Mouse (Mus musculus): Measurements from ENCODE around the gene Gfm2. TPM values are rescaled to one million over a fixed set of nuclear protein-coding genes. Genes with fewer than 3 reads are reported as not detected.

Gfm2 gene
- polyA plus RNA-seq, 1 experiment from 2014 or later = 16.3 TPM

- Histone ChIP-seq H3K4me2 (ENCODE audit: low read depth, low read length) (no peak overlapping the region), H3K4me3 (ENCODE audit: low read depth, low read length) (no peak overlapping the region), H3K9me3 (replicated peaks; ENCODE audit: control insufficient read depth, low read length) (no peaks in the 10 kb centered on the region), H3K9ac (ENCODE audit: low read depth, low read length) (no peak overlapping the region), H3K27ac (ENCODE audit: low read length) (no peak overlapping the region), H3K4me1 (ENCODE audit: control insufficient read depth, low read depth, low read length) (peaks cover 10% of the 10 kb centered on the region), H3K27me3 (ENCODE audit: control insufficient read depth, insufficient read depth, low read depth, low read length) (no peaks in the 10 kb centered on the region), H3K36me3 (ENCODE audit: control insufficient read depth, insufficient read depth) (no peaks in the 10 kb centered on the region)
- no peak for ATAC-seq (ENCODE audit: low read depth)
- 42% methylated on average over 2 of the region's 2 CpGs for WGBS (ENCODE audit: insufficient replicate concordance)
These were observed 61.4 kb downstream of the Gfm2 start for GRCm38 (mm10) chr13:97199123-97199522.

- H3K36me3 ChIP-seq (ENCODE audit: control insufficient read depth, insufficient read depth) = no peaks in the 10 kb centered on the region
- H3K27me3 ChIP-seq (ENCODE audit: control insufficient read depth, insufficient read depth, low read depth, low read length) = no peaks in the 10 kb centered on the region
- no peaks in the 10 kb centered on the region for H3K9me3 ChIP-seq (replicated peaks; ENCODE audit: control insufficient read depth, low read length)
- peaks cover 21% of the 10 kb centered on the region for H3K4me1 ChIP-seq (ENCODE audit: control insufficient read depth, low read depth, low read length)
- no peak overlapping the region for H3K4me2 ChIP-seq (ENCODE audit: low read depth, low read length)
- no peak for ATAC-seq (ENCODE audit: low read depth)
- no peak overlapping the region for H3K9ac ChIP-seq (ENCODE audit: low read depth, low read length)
- WGBS (ENCODE audit: insufficient replicate concordance) = 58% methylated on average over 7 of the region's 7 CpGs
- H3K4me3 ChIP-seq (ENCODE audit: low read depth, low read length) = no peak overlapping the region
- H3K27ac ChIP-seq (ENCODE audit: low read length) = no peak overlapping the region
These were observed 63.3 kb downstream of the Gfm2 start for GRCm38 (mm10) chr13:97201076-97201475.

- H3K4me1 ChIP-seq (ENCODE audit: control insufficient read depth, low read depth, low read length) = peaks cover 21% of the 10 kb centered on the region
- H3K27me3 ChIP-seq (ENCODE audit: control insufficient read depth, insufficient read depth, low read depth, low read length) = no peaks in the 10 kb centered on the region
- H3K4me2 ChIP-seq (ENCODE audit: low read depth, low read length) = no peak overlapping the region
- no peak overlapping the region for H3K4me3 ChIP-seq (ENCODE audit: low read depth, low read length)
- no peaks in the 10 kb centered on the region for H3K9me3 ChIP-seq (replicated peaks; ENCODE audit: control insufficient read depth, low read length)
- no peaks in the 10 kb centered on the region for H3K36me3 ChIP-seq (ENCODE audit: control insufficient read depth, insufficient read depth)
- no peak overlapping the region for H3K9ac ChIP-seq (ENCODE audit: low read depth, low read length)
- H3K27ac ChIP-seq (ENCODE audit: low read length) = no peak overlapping the region
- WGBS (ENCODE audit: insufficient replicate concordance) = 58% methylated on average over 4 of the region's 4 CpGs
- no peak for ATAC-seq (ENCODE audit: low read depth)
These were observed 64.2 kb downstream of the Gfm2 start for GRCm38 (mm10) chr13:97201896-97202295.

GRCm38 (mm10) chr13:97205052-97205701 lies 67.4 kb downstream of the Gfm2 start:
- no peak overlapping the region; the same call in 1 of the 2 replicates for H3K9ac ChIP-seq (ENCODE audit: low read depth, low read length)
- WGBS (ENCODE audit: insufficient replicate concordance) = 5% methylated on average over 18 of the region's 18 CpGs
- H3K4me1 ChIP-seq (ENCODE audit: control insufficient read depth, low read depth, low read length) = peaks cover 10% of the 10 kb centered on the region

GRCm38 (mm10) chr13:97206046-97206445 lies 68.3 kb downstream of the Gfm2 start:
- Histone ChIP-seq H3K9ac (ENCODE audit: low read depth, low read length) (no peak overlapping the region; the same call in 1 of the 2 replicates), H3K4me2 (ENCODE audit: low read depth, low read length) (no peak overlapping the region), H3K4me1 (ENCODE audit: control insufficient read depth, low read depth, low read length) (peaks cover 10% of the 10 kb centered on the region), H3K36me3 (ENCODE audit: control insufficient read depth, insufficient read depth) (no peaks in the 10 kb centered on the region), H3K27me3 (ENCODE audit: control insufficient read depth, insufficient read depth, low read depth, low read length) (no peaks in the 10 kb centered on the region), H3K27ac (ENCODE audit: low read length) (peak overlapping the region; percentile 2; the same call in 1 of the 2 replicates), H3K9me3 (replicated peaks; ENCODE audit: control insufficient read depth, low read length) (no peaks in the 10 kb centered on the region), H3K4me3 (ENCODE audit: low read depth, low read length) (no peak overlapping the region)
- 71% methylated on average over 2 of the region's 2 CpGs for WGBS (ENCODE audit: insufficient replicate concordance)
- ATAC-seq (ENCODE audit: low read depth) = no peak

More at GRCm38 (mm10) chr13:97205052-97205701, 67.4 kb downstream of the Gfm2 start:
- peak overlapping the region; percentile 71 for H3K27ac ChIP-seq (ENCODE audit: low read length)
- peak; percentile 88 for ATAC-seq (ENCODE audit: low read depth)
- no peaks in the 10 kb centered on the region for H3K27me3 ChIP-seq (ENCODE audit: control insufficient read depth, insufficient read depth, low read depth, low read length)
- H3K4me2 ChIP-seq (ENCODE audit: low read depth, low read length) = peak overlapping the region; percentile 52
- no peaks in the 10 kb centered on the region for H3K9me3 ChIP-seq (replicated peaks; ENCODE audit: control insufficient read depth, low read length)
- H3K36me3 ChIP-seq (ENCODE audit: control insufficient read depth, insufficient read depth) = no peaks in the 10 kb centered on the region
- H3K4me3 ChIP-seq (ENCODE audit: low read depth, low read length) = peak overlapping the region; percentile 41

- Histone ChIP-seq H3K4me3 (ENCODE audit: low read depth, low read length) (no peak overlapping the region), H3K27me3 (ENCODE audit: control insufficient read depth, insufficient read depth, low read depth, low read length) (no peaks in the 10 kb centered on the region), H3K4me2 (ENCODE audit: low read depth, low read length) (no peak overlapping the region), H3K9me3 (replicated peaks; ENCODE audit: control insufficient read depth, low read length) (no peaks in the 10 kb centered on the region), H3K27ac (ENCODE audit: low read length) (no peak overlapping the region), H3K9ac (ENCODE audit: low read depth, low read length) (no peak overlapping the region), H3K36me3 (ENCODE audit: control insufficient read depth, insufficient read depth) (no peaks in the 10 kb centered on the region), H3K4me1 (ENCODE audit: control insufficient read depth, low read depth, low read length) (peaks cover 10% of the 10 kb centered on the region)
- ATAC-seq (ENCODE audit: low read depth) = no peak
- WGBS (ENCODE audit: insufficient replicate concordance) = 62% methylated on average over 7 of the region's 7 CpGs
These were observed 69.9 kb downstream of the Gfm2 start for GRCm38 (mm10) chr13:97207472-97208111.

- no peak for ATAC-seq (ENCODE audit: low read depth)
- Histone ChIP-seq H3K9me3 (replicated peaks; ENCODE audit: control insufficient read depth, low read length) (no peaks in the 10 kb centered on the region), H3K4me2 (ENCODE audit: low read depth, low read length) (no peak overlapping the region), H3K27me3 (ENCODE audit: control insufficient read depth, insufficient read depth, low read depth, low read length) (no peaks in the 10 kb centered on the region), H3K4me3 (ENCODE audit: low read depth, low read length) (no peak overlapping the region), H3K36me3 (ENCODE audit: control insufficient read depth, insufficient read depth) (no peaks in the 10 kb centered on the region), H3K9ac (ENCODE audit: low read depth, low read length) (no peak overlapping the region), H3K4me1 (ENCODE audit: control insufficient read depth, low read depth, low read length) (peaks cover 10% of the 10 kb centered on the region), H3K27ac (ENCODE audit: low read length) (no peak overlapping the region)
- 26% methylated on average over 7 of the region's 7 CpGs for WGBS (ENCODE audit: insufficient replicate concordance)
These were observed 70.4 kb downstream of the Gfm2 start for GRCm38 (mm10) chr13:97208112-97208478.

GRCm38 (mm10) chr13:97208500-97209010 lies 70.8 kb downstream of the Gfm2 start:
- Histone ChIP-seq H3K4me1 (ENCODE audit: control insufficient read depth, low read depth, low read length) (peaks cover 10% of the 10 kb centered on the region), H3K9ac (ENCODE audit: low read depth, low read length) (no peak overlapping the region), H3K27me3 (ENCODE audit: control insufficient read depth, insufficient read depth, low read depth, low read length) (no peaks in the 10 kb centered on the region), H3K9me3 (replicated peaks; ENCODE audit: control insufficient read depth, low read length) (no peaks in the 10 kb centered on the region), H3K4me3 (ENCODE audit: low read depth, low read length) (no peak overlapping the region), H3K36me3 (ENCODE audit: control insufficient read depth, insufficient read depth) (no peaks in the 10 kb centered on the region), H3K4me2 (ENCODE audit: low read depth, low read length) (no peak overlapping the region), H3K27ac (ENCODE audit: low read length) (no peak overlapping the region)
- no peak for ATAC-seq (ENCODE audit: low read depth)
- 39% methylated on average over 3 of the region's 3 CpGs for WGBS (ENCODE audit: insufficient replicate concordance)

GRCm38 (mm10) chr13:97214583-97215268 lies 77.0 kb downstream of the Gfm2 start:
- H3K9me3 ChIP-seq (replicated peaks; ENCODE audit: control insufficient read depth, low read length) = no peaks in the 10 kb centered on the region
- no peak overlapping the region for H3K9ac ChIP-seq (ENCODE audit: low read depth, low read length)
- H3K4me1 ChIP-seq (ENCODE audit: control insufficient read depth, low read depth, low read length) = no peaks in the 10 kb centered on the region
- H3K4me3 ChIP-seq (ENCODE audit: low read depth, low read length) = no peak overlapping the region
- H3K27ac ChIP-seq (ENCODE audit: low read length) = no peak overlapping the region
- ATAC-seq (ENCODE audit: low read depth) = no peak
- 58% methylated on average over 3 of the region's 3 CpGs for WGBS (ENCODE audit: insufficient replicate concordance)
- no peak overlapping the region for H3K4me2 ChIP-seq (ENCODE audit: low read depth, low read length)
- no peaks in the 10 kb centered on the region for H3K36me3 ChIP-seq (ENCODE audit: control insufficient read depth, insufficient read depth)
- no peaks in the 10 kb centered on the region for H3K27me3 ChIP-seq (ENCODE audit: control insufficient read depth, insufficient read depth, low read depth, low read length)

Measured in liver, embryonic 16.5 days (tissue).